Mouse (Mus musculus): ENCODE measurements around the gene Kcnk6.

GRCm38 (mm10) chr7:29238019-29238967, 6.0 kb upstream of the Kcnk6 start, which contains the start of gene Yif1b:
- TF ChIP-seq POLR2A (IDR thresholded peaks at IDR 0.05; ENCODE audit: insufficient read depth, low read depth, low read length), result peak; percentile 57; the same call in 1 of the 2 replicates
- TF ChIP-seq CTCF (IDR thresholded peaks at IDR 0.05; ENCODE audit: insufficient read depth, low read depth, low read length), result no peak

Measured in olfactory bulb, adult 2 months (tissue).